Mouse (Mus musculus) ovary, postnatal 36 days (tissue): Measurements from ENCODE around the gene Tm4sf1.

Source experiments
- DNase-seq: peaks from one replicate; pipeline ENCODE4 v3.0.0; 2022; ENCODE audit warnings: low spot score, mixed read lengths

Tm4sf1 gene

DNA sequence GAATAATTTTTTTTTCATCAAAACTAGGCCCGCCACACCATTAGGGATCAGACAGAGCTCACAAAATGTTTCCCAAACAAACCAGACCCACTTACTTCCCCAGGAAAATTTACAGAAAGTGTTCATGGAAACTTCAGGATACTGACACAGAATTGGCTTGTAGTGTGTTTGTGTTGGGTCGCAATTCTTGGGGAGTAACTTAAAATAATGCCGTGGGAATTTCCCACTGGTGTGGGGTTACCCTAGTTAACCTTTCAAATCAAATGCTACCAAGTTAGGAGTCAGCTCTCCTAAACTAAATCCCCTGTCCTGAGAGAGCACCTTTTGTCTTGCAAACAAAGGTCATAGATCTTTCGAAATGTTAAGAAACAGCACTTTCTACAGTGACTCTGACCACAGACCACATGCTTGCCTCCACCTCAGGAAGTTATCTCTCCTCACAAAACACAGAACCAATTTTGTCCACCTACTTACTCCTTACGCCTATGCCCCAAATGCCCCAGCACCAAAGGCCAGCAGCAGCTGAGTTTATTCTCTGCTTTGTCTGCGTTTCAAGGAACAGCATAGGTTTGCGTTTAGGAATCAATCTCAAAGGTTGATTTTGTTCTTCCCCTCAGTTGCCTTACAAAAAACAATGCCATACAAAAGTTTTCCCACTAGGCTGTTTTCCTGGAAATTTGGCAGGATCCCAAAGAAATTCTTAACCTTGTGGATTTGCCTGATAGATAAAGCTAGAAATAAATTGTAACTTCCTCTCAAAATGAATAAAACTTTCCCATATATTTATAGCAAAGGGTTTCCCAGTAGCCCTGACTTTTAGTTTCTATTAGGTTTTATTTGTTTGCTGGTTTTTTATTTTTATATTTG, 13.7 kb downstream of the Tm4sf1 start:
- no peak for DNase-seq

DNA sequence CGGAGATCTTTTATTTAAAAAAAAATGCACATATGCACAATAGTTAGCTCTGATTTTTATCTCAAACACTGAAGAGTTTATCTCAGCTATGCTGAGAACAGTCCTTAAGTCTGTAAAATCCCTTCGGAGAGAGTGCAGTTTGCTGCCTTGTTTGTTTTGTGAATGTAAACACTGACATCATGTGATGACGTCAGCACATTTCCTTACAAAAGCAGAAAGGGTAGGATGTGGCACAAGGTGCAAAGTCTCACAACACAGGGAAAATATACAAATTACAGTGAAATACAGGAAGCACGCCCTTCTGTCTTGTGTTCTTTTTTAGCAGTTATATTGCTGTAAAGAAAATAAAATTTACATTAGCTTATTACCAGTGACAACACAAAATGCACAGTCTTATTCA, 14.3 kb downstream of the Tm4sf1 start:
- DNase-seq: no peak

DNA sequence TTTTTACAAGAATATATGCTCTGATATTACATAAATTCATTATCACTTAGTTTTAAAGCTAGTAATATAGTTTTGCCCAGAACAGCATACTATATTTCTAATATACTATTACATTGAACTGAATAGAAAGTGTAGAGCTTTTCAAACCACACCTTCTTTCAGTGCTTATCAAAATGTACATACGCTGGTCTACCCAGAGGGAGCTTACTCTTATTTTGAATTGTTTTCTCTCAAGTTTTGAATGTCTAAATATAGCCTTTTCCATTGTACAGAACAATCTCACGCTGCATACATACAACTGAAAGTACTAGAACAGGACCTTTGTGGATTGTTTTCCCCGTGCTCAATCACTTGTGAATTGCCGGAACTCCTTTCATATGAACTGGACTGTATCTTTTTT, 23.6 kb downstream of the Tm4sf1 start:
- DNase-seq: no peak

DNA sequence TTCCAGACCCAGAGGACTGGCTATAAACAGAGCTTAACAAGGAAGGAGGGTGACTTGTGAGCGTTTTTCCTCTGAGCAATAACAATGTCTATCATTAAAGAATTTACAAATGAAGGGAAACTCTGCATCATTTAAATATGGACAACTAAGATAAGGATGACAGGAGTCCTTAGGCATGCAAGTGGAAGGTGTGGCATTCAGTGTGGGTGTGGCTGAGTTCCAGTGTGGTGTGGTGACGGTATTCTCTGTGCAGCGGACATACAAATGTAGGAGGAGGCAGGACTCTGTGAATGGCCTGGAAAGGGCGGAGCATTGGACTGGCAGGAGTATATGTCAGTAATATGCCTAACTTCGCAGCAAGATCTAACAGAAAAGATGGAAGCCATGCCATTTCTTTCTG, 24.3 kb downstream of the Tm4sf1 start:
- DNase-seq: no peak

DNA sequence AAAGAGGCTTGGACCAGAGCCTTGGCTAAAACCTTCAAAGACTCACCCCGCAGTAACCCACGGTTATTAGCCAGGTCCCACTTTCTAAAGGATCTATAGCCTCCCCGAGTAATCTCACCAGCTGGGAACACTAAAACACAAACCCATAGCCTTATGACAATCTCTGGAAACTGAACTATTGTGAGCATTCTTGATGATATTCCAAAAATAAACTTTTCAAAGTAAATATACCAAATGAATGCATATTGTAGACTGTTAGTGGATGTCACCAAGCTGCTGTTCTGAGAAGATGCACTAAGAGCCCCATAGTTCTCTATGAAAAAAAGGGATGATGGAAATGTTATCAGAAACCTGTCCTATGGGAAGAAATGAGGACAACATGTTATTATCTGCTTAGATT, 25.0 kb downstream of the Tm4sf1 start:
- DNase-seq: no peak

DNA sequence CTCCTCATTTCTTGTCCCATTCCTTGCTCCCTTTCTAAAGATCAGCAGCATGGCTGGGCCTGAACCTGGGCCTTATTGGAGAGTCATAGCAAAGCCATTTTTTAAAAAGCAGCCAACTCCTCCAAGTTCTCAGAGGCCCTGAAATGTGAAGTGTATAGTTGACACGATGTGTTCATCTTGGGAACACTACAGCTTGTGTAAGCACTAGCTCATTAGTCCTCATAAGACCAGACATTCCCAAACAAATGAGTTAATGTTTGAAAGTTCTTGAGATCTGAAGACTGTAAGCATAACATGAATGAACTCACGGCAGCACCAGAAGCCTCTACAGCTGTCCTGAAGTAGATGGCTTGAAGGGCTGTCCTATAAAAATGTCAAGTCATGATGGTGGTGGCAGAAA, 32.8 kb downstream of the Tm4sf1 start:
- DNase-seq: no peak

DNA sequence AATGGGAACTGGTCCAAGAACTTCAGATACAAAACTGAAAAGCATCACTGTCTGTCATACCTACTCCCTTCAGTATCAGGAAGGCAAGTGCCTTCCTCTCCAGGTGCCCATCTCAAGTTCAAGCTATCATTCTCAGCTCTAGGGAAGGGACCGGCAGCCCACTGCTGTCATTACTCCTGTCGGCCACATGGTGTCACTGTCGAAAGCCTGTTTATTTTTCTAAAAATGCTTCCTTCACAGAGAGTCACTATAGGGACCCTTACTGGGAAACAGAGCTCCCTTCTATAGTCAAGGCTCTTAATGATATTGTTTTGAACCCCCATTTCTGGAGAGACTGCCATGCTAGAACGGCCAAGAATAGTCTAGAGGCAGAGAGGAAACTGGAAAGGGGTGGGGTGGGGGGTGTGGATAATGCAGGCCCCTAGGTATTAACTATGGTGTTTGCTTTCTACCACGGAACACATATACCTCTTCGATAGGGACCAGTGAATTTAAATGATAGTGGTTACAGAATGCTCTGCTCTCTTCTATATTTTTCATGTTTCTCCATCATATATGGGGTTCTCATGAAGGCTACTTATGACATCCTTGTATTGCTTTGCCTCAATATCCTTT, 34.1 kb downstream of the Tm4sf1 start:
- DNase-seq: peak; percentile 17

DNA sequence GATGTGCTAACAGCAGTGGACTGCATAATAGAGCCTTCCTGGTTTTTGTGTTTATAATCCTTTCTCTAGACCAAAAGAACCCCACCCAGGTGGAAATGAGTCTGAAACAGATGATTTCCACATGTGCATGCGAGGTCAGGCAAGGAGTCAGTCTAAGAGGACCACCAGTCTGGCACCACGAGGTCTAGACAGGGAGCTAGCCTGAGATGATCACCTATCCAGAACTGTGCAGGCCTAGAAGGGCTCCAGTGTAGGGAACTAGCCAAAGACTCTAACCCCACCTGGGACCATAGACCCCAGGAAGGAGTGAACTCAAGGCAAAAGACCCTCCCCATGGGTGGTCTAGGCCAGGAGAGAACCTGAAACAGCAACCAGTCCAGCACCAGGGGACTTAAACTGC, 48.7 kb downstream of the Tm4sf1 start:
- DNase-seq: no peak

DNA sequence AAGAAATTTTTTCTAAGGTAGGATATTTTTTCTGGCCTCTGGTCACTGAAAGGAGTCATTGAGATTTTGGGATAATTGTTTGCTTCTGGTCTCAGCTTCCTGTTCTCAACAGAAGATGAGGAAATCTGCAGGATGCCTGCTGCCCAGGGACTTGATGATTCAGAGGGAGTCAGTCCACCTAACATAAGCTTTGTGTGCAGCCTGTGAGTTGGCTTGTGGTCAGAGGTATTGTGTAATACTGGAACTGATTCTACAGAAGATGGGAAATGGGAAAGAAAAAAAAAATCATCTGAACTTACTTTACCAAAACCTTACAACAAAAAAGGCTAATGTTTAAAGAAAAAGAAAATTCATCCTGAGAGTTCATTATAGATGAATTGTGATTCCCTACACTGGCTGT, 49.2 kb downstream of the Tm4sf1 start:
- no peak for DNase-seq

DNA sequence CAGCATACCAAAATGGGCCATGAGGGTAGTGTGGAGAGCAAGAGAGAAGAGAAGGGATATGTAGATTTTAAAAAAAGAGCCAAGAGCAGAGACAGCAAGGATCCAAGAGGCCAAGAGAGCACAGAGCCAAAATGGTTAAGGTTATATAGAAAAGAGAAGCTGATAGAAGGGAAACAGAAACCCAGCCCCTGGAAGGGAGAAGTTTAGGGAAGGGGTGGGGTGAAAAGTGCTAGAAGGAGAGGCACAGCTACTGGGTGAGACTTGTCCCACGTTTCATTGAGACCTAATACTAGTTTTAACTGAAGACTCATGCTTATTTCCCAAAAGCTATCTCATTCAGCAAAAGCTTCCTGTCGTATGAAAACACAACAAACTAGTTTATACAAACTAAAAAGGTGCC, 56.5 kb downstream of the Tm4sf1 start:
- DNase-seq: no peak
